Mouse (Mus musculus) liver, adult 2 months (tissue): Measurements from ENCODE around the gene Smg6. TPM values are rescaled to one million over a fixed set of nuclear protein-coding genes. Genes with fewer than 3 reads are reported as not detected.

ENCODE experiments used
- DNase-seq: peaks from one replicate; pipeline ENCODE4 v3.0.0-alpha.2; 2011; ENCODE audit warnings: low read depth, low spot score; ENCODE audit errors: extremely low read depth
- H3K27ac ChIP-seq: fragments of 200-500 bp; replicated peaks from 2 replicates; pipeline ENCODE4 v1.5.1; 2012; ENCODE audit warnings: low read depth, mild to moderate bottlenecking, control low read depth, inconsistent platforms, low read length; ENCODE audit not compliant: insufficient read depth
- H3K27me3 ChIP-seq: fragments of 200-500 bp; 2 replicates; pipeline ENCODE4 v1.6.1; 2012; ENCODE audit warnings: mild to moderate bottlenecking, moderate library complexity, low read length, inconsistent platforms; ENCODE audit not compliant: control insufficient read depth, insufficient read depth
- H3K36me3 ChIP-seq: fragments of 200-500 bp; 2 replicates; pipeline ENCODE4 v1.6.1; 2012; ENCODE audit warnings: low read length, inconsistent platforms; ENCODE audit not compliant: control insufficient read depth, insufficient read depth
- H3K4me1 ChIP-seq: fragments of 200-500 bp; 2 replicates; pipeline ENCODE4 v1.6.1; 2011; ENCODE audit warnings: low read length; ENCODE audit not compliant: control insufficient read depth, insufficient read depth
- H3K4me3 ChIP-seq: fragments of 200-500 bp; 2 replicates; pipeline ENCODE4 v1.5.1; 2011; ENCODE audit warnings: low read depth, mild to moderate bottlenecking, control low read depth, low read length, moderate library complexity; ENCODE audit not compliant: insufficient read depth
- H3K79me2 ChIP-seq: fragments of 200-500 bp; 2 replicates; pipeline ENCODE4 v1.6.1; 2012; ENCODE audit warnings: inconsistent platforms, mild to moderate bottlenecking, low read length, moderate library complexity; ENCODE audit not compliant: control insufficient read depth, insufficient read depth
- H3K9ac ChIP-seq: fragments of 200-500 bp; 2 replicates; pipeline ENCODE4 v1.6.1; 2012; ENCODE audit warnings: low read depth, mild to moderate bottlenecking, control low read depth, inconsistent platforms, low read length
- CTCF ChIP-seq: fragments of 200-500 bp; IDR thresholded peaks from 2 replicates; pipeline ENCODE4 v1.5.1; 2011; ENCODE audit warnings: low read depth, low read length, control low read depth
- POLR2A ChIP-seq: fragments of 200-500 bp; IDR thresholded peaks from 2 replicates; pipeline ENCODE4 v1.6.1; 2011; ENCODE audit warnings: low read length, control low read depth; ENCODE audit not compliant: insufficient read depth; ENCODE audit errors: extremely low read depth
- WGBS: fragments of 180-500 bp; shearing (Covaris S2); methylation state at CpG from one replicate; pipeline ENCODE4 v1.1.7; 2018; 5-methylcytosine and 5-hydroxymethylcytosine counted together
- polyA plus RNA-seq: library from polyadenylated mRNA; depleted of rRNA; stranded (reverse); fragments of >200 nt; gene quantifications from 2 replicates; pipeline ENCODE4 v1.2.3, GENCODE M21; 2012
- total RNA-seq: library from RNA; depleted of rRNA; stranded (reverse); fragments of >200 nt; gene quantifications from 2 replicates; pipeline ENCODE4 v1.2.3, GENCODE M21; 2014

Smg6 gene
- total and polyA plus RNA-seq, 2 experiments = 12.8 to 16.6 TPM

DNA sequence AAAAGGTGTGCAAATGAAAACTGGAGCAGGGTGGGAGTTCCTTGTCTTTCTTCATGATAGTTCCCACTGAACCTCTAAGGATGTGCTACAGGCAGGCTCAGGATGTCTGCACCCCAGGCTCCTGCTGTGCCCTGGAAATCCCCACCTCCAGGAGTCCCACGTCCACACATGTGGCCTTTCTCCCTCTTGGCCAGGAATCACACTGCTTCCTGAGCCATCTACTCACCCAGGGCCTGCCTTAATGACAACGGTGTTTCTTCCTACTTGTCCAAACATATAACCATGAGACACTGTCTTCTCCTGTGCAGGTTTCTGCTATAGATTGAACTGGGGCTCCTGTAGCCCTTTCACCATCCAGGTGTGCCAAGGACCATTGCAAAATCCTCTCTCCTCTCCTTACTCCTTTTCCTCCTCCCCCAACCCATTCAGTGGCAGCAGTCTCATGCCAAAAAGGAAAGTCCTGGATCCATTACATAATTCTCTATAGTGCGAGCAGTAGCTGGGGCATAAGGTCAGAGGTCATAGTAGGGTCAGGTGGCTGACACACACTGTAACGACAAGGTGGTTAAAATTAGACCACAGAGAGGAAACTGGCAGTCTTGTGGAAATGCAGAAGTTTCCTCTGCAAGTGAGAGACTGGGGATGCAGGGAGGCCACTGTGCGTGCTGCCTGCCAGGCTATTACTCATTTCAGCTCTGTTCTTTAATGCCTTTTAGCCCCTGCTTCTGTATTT is 211.2 kb downstream of the Smg6 start:
- Histone ChIP-seq H3K27me3 (no peaks in the 10 kb centered on the region), H3K4me1 (peaks cover 25% of the 10 kb centered on the region), H3K36me3 (no peaks in the 10 kb centered on the region), H3K9ac (no peak overlapping the region), H3K4me3 (no peak overlapping the region), H3K27ac (peak overlapping the region; percentile 25), H3K79me2 (no peaks in the 10 kb centered on the region)
- peak; percentile 58 for DNase-seq
- 21% methylated on average over 5 of the region's 5 CpGs for WGBS
- TF ChIP-seq CTCF (no peak), POLR2A (no peak)

DNA sequence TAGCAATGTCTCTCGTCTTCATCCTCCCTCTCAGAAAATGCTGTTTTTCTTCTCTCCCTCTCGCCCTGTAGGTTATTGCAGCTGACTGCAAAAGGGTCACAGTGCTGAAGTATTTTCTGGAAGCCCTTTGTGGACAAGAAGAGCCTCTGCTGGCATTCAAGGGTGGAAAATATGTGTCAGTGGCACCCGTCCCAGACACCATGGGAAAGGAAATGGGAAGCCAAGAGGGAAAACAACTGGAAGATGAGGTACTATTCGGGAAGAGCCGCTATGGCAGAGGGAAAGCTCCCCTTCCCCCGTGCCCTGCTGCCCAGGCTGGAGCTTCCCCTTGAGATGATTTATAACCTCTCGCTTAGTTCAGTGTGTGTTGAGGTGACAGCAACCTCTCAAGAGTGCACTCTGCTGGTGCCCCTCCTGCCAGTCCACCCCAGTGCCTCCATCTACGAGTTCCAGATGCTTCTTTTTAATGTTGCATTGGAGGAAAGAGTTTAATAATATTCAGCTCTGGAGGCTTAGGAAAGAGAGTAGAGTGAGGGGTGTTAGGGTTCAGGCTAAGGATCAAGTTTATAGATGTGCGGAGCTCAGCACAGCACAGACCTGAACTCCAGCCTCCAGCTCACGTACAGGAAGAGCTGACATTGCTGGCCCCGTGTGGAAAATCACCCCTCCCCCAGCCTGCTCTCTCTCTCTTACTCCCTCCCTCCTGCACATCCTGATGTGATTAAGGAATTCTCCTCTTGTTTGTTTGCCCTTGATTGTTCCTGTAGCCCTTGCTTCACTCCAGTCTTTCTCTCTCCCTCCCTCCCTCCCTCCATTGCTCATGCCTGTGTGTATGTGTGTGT is 213.7 kb downstream of the Smg6 start:
- whole genome bisulfite sequencing = 70% methylated on average over 11 of the region's 11 CpGs
- TF ChIP-seq CTCF = no peak
- TF ChIP-seq POLR2A = no peak
- Histone ChIP-seq H3K27ac (peak overlapping the region; percentile 80), H3K4me3 (no peak overlapping the region), H3K79me2 (no peaks in the 10 kb centered on the region), H3K36me3 (peaks cover 10% of the 10 kb centered on the region), H3K27me3 (no peaks in the 10 kb centered on the region), H3K9ac (no peak overlapping the region), H3K4me1 (peaks cover 25% of the 10 kb centered on the region)
- peak; percentile 28 for DNase-seq

DNA sequence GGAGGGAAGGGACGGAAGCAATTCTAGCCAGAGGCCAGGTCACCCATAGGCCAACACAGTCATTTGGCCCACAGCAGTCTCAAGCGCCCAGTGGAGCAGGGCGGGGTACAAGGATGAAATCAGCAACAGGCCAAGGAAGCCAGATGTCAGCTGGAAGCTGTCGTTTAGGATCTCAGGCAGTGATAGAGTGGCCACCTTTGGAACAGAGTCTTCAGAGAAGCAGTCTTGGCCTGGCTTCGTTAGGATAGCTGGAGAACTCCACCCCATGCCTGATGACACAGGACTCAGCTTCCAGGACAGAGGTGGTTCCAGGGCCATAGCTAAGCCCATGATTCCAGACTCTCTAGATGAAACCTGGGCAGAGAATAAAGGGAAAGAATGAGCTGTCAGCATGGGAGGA is 214.8 kb downstream of the Smg6 start:
- 80% methylated on average over 5 of the region's 5 CpGs for WGBS
- H3K79me2 ChIP-seq = no peaks in the 10 kb centered on the region
- H3K27ac ChIP-seq = peak overlapping the region; percentile 4; the same call in 1 of the 2 replicates
- H3K36me3 ChIP-seq = peaks cover 13% of the 10 kb centered on the region
- no peak overlapping the region for H3K4me3 ChIP-seq
- H3K27me3 ChIP-seq = no peaks in the 10 kb centered on the region
- TF ChIP-seq CTCF = no peak
- TF ChIP-seq POLR2A = no peak
- DNase-seq = no peak
- no peak overlapping the region for H3K9ac ChIP-seq
- H3K4me1 ChIP-seq = peaks cover 21% of the 10 kb centered on the region

DNA sequence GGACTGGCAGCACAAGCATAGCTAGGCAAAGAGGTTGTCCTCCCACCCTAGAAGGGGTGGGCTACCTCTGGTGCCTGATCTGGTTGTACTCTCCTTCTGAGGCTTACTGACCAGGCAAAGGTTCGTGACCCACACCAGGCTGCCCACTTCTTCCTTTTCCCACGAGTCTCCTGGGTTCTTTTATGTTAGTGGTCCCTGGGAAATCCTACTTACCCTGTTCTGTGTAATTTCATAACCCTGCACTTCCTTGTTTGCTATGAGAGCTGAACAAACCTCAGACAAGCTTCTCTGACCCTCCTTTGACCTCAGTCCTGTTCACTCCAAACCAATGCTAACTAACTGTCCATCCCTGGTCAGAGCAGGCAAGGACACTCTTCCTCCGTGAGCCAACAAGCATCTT is 215.4 kb downstream of the Smg6 start:
- H3K36me3 ChIP-seq = peaks cover 13% of the 10 kb centered on the region
- no peaks in the 10 kb centered on the region for H3K27me3 ChIP-seq
- peak; percentile 27 for DNase-seq
- TF ChIP-seq CTCF (no peak), POLR2A (no peak)
- H3K79me2 ChIP-seq = no peaks in the 10 kb centered on the region
- peaks cover 21% of the 10 kb centered on the region for H3K4me1 ChIP-seq
- H3K27ac ChIP-seq = no peak overlapping the region; the same call in 1 of the 2 replicates
- no peak overlapping the region for H3K9ac ChIP-seq
- 57% methylated on average over 3 of the region's 3 CpGs for WGBS
- H3K4me3 ChIP-seq = no peak overlapping the region

DNA sequence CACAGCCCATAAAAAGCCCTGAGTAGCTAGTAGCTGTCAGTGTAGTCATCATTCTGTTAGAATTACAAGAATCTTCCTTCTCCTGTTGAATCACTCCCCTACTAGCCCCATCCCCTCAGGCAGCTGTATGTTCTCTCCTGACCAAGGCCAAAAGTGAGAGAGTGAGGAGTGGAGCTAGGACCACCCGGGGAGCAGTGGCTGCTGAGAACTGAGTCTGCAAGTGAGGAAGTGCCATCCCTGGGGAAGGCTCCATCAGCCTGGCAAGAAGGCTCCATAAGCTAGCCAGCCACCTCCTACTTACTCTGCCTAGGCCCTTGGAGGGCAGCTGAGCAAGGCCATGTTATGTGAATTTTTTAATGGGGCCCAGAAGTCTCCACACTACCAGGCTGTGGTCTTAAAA is 216.3 kb downstream of the Smg6 start:
- H3K27ac ChIP-seq = no peak overlapping the region
- H3K4me1 ChIP-seq = peaks cover 18% of the 10 kb centered on the region
- 82% methylated on average over 1 of the region's 1 CpGs for WGBS
- H3K79me2 ChIP-seq = no peaks in the 10 kb centered on the region
- DNase-seq = no peak
- no peak overlapping the region for H3K4me3 ChIP-seq
- H3K9ac ChIP-seq = no peak overlapping the region
- H3K27me3 ChIP-seq = no peaks in the 10 kb centered on the region
- TF ChIP-seq POLR2A = no peak
- no peak for TF ChIP-seq CTCF
- H3K36me3 ChIP-seq = peaks cover 13% of the 10 kb centered on the region
